Mouse (Mus musculus) cortical plate, adult 2 months (tissue): ENCODE data around the gene Fam20b.

Experiments
- CTCF ChIP-seq: fragments of 200-500 bp; IDR thresholded peaks from 2 replicates; pipeline ENCODE4 v1.5.1; 2011; ENCODE audit warnings: mild to moderate bottlenecking, control low read depth, low read length; ENCODE audit not compliant: insufficient read depth; ENCODE audit errors: extremely low read depth
- POLR2A ChIP-seq: fragments of 200-500 bp; IDR thresholded peaks from 2 replicates; pipeline ENCODE4 v1.6.1; 2011; ENCODE audit warnings: mild to moderate bottlenecking, low read length, control low read depth; ENCODE audit not compliant: insufficient read depth; ENCODE audit errors: extremely low read depth

DNA sequence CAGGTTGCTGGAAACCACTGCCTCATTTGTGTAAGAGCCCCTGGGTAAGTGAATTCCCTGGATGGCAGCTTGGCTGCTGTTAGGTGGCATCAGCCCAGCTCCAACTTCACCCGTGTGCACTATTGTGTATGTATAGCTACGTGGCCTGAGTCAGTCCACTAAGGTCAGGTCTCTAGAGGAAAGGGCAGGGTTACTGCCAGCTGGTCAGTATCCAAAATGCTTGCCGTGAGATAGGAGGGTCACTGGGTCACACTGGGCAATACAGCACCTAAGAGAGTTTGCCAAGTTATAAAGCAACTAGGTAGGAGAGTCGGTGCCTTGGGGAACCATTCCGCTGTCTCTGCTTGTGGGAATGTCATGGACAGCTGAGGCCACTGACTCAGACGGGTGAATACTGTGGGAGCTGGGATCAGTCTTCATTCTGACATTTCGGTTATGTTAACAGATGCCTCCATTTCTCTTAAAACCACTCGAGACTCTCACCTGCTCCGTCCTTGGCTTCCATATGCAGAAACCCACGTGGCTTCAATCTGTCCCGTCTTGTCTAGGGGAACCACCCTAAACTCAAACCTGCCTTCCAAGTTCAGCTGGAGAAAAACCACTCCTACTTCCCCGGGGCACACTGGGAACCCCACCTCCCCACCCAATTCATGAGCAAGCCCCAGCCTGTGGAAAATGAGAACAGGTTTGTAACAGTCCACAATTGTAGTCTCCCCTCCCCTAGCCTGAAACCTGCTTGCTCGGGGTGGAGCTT, 58.8 kb downstream of the Fam20b start:
- no peak for TF ChIP-seq CTCF
- TF ChIP-seq POLR2A, result no peak
